Mouse (Mus musculus) layer of hippocampus, adult 11-12 months (tissue): ENCODE results near the gene Mrpl12.

Source experiments
- DNase-seq: peaks from one replicate; pipeline ENCODE4 v3.0.0; 2022; ENCODE audit warnings: low spot score

Gene Mrpl12

DNA sequence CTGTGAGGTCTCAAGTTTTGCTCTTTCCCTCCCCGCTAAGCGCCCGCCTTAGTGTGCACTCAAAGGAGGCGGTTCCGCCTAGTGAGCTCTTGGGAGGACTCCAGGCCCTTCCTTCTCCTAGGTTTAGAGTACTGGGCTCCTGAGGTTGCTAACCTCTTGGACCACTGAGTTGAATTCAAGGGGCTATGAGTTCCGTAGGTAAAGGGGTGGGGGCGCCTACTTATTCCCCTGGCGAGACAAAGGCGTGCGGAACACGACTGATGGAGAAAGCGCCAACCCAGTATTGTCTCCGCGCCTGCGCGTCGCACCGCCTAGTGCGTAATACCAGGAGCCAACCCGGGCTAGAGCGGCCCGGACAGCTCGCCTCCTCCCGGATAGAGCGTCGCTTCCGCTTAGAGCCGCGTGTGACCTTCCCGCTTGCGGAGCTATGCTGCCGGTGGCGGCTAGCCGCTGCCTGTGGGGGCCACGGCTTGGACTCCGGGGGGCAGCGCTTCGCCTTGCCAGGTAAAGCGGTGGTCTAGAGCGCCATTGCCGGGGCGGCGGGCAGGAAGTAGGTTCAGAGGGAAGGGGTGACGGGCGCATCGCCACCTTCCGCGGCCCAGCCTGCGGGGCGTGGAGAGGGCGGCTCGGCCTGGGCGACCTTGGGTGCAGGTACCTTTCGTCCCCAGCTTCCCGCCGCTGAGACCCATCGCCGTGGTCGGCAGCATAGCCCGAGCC is at the start of gene Mrpl12:
Gene Mrpl12, plus strand, starts transcription at position 349 of the 717 bp plus-strand sequence.
- peak; percentile 90 for DNase-seq

- DNase-seq, result peak; percentile 80
Measured at GRCm38 (mm10) chr11:120437152-120437856, 47.1 kb upstream of the Mrpl12 start, which contains the start of gene Nploc4. TSS of gene Nploc4 (minus strand) at chr11:120437708.

DNA sequence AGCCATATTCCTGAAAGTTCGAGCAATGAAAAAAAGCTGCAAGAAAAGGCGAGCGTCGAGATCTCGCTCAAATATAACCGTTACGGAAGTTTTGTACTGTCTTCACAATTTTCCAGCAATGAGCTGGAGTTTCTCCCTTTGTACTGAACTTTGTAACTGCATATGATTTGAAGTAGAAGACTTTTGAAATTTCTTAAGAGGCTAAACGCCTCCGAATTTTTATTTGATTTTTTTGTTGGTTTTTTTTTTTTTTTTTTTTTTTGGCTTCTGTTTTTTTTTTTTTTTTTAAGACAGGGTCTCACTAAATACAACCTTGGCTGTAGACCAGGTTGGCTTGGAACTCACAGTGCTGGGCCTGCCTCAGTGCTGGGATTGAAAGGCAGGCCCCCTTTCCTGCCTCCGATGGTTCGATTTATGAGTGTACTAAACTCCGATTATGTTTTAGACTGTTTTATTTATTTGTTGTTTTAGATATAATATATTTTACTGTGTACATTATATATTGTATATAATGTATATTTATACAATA is 46.5 kb upstream of the Mrpl12 start:
- DNase-seq, result no peak

DNA sequence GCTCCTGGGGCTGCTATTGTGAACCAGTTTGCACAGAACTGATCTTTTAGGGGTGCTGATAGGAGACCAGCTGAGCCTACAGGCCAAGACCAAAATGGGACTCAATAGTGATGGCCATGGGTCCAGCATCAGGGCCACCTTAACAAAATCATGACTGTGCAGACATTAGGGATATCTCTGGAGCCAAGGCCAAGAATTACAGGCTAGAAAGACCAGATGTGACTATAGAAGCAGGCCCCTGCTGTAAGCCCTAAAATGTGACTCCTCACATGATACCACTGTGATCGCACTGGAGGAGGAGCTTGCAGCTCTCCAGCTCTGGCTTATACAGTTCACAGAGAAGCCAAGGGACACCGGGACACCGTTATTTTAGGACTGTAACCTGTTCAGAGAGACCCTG is 42.1 kb upstream of the Mrpl12 start, which contains the start of gene Tspan10:
Gene Tspan10, plus strand, starts transcription at position 301 of the 400 bp plus-strand sequence.
- no peak for DNase-seq

GRCm38 (mm10) chr11:120442765-120443280 is 41.6 kb upstream of the Mrpl12 start:
- DNase-seq, result no peak

DNA sequence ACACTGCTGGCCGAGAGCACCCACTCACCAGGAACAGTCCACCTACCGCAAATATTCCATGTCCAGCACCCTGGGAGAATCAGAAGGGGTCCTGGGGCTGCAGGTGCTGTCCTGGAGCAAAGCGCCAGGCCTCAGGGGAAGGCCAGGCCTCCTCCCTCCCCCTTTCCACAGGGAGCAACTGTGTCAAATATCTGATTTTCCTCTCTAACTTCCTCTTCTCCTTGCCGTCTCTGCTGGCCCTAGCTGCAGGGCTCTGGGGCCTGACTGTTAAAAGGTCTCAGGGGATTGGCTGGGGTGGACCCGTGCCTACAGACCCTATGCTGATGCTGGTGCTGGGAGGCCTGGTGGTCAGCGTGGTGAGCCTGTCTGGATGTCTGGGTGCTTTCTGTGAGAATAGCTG is 40.3 kb upstream of the Mrpl12 start:
- DNase-seq, result no peak

- DNase-seq, result no peak
Measured at GRCm38 (mm10) chr11:120445475-120445874, 38.9 kb upstream of the Mrpl12 start.

GRCm38 (mm10) chr11:120447179-120447578 is 37.2 kb upstream of the Mrpl12 start:
- DNase-seq, result no peak

GRCm38 (mm10) chr11:120452246-120452645 is 32.2 kb upstream of the Mrpl12 start:
- no peak for DNase-seq

DNA sequence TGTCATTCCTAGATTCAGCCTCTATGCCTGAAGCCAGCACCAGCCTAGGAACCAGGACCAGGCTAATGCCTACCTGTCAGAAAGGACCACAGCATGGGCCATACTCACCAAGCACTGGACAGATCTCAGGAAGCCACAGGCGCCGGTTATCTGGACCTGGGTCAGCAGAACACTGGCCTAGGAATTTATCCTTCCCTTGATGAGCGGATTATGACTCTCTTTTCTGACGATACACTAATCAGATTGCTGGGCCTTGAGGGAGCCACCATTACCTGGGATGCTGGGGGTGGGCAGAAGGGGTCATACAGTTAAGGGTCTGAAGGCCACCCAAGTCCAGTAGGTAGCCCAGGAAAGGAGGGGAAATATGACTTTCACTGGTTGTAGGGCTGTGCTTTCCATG is 31.1 kb upstream of the Mrpl12 start, which contains the start of gene Pde6g:
Gene Pde6g, minus strand, starts transcription at position 195 of the 400 bp plus-strand sequence.
- no peak for DNase-seq

- no peak for DNase-seq
Measured at GRCm38 (mm10) chr11:120454965-120455364, 29.4 kb upstream of the Mrpl12 start.

GRCm38 (mm10) chr11:120455413-120455812 is 29.0 kb upstream of the Mrpl12 start:
- no peak for DNase-seq

DNA sequence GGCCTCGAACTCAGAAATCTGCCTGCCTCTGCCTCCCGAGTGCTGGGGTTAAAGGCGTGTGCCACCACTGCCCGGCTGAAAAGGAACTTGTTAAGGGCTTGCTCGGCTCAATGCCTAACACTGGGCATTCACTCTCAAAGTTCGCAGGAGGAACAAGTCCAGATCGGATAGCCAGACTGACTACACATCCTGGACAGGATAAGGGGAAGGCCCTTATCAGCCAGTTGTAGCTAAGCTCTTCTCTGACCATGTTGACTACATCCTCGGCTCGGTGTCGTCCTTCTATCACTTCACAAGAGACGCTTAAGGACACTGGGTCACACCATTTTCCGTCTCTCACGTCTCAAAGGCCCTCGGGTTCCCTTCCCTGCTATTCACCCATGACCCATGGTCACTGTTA is 27.0 kb upstream of the Mrpl12 start:
- DNase-seq, result no peak

DNA sequence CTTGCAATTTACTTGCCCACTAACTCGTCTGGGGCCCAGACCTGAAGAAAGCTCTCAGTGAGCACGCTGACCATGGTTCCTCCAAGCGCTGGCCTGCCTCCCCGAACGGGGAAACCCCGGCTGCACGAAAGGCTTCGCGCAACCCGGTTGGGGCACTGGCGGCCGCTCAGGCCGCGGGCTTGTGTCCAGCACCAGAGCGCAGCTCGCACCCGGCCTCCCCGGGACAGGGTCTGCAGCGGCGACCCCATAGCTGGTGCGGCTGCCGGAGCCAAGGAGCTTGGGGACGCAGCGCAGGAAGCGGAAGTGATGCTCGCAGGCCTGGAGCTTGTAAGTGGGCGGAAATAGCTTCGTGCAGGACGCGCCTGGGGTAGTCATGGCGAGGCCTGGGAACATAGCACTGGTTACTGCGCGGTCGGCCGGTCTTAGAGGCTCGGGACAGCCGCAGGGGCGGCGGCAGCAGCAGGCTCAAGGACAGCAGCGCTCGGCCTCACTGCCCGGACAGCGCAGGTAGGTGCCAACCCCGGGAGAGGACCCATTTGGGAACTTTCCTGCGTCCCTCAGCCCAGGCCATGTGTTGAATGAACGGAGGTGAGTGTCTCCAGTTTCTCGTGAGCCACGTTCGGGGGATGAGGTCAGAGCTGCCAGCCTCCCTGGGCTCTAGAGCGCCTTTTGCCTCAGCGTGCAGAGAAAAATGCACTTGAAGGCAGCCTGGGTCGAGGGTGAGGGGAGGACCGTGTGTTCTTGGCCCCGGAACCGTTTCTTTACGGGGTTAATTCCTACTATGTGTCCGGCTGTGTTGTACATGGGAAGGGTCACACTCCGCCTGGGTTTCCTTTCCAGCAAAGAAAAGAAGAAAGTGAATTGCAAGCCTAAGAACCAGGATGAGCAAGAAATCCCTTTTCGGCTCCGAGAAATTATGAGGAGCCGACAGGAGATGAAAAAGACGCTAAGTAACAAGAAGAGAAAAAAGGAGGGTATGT is 26.4 kb upstream of the Mrpl12 start, which contains the start of the genes Oxld1 and Ccdc137:
Gene Oxld1, minus strand, starts transcription at position 297 of the 980 bp plus-strand sequence.
Gene Ccdc137, plus strand, starts transcription at position 344 of the 980 bp plus-strand sequence.
- DNase-seq, result peak; percentile 75

DNA sequence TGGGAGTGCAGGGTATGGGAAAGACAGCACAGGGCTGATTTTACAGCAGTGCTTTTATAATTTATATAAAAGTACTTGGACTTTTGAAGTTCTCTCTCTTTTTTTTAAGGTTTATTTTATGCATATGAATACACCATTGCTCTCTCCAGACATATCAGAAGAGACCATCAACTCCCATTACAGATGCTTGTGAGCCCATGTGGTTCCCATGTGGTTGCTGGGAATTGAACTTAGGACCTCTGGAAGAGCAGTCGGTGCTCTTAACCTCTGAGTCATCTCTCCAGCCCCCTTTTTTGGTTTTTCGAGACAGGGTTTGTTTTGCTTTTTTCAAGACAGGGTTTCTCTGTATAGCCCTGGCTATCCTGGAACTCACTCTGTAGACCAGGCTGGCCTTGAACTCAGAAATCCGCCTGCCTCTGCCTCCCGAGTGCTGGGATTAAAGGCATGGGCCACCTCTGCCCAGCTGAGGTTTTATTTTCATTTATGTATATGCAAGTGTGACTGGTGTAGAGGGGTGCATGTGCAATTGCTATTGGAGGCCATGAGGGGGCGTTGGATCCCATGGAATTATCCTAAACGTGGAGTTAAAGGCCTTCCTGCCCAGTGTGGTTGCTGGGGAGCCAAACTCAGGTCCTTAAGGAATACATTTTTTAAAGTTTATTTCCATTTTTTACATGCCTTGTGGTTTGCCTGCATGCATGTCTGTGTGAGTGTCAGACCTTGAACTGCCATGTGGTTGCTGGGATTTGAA is 25.4 kb upstream of the Mrpl12 start:
- DNase-seq, result no peak

GRCm38 (mm10) chr11:120463536-120463935 is 20.9 kb upstream of the Mrpl12 start:
- DNase-seq, result no peak

GRCm38 (mm10) chr11:120464365-120464764 is 20.0 kb upstream of the Mrpl12 start:
- no peak for DNase-seq

DNA sequence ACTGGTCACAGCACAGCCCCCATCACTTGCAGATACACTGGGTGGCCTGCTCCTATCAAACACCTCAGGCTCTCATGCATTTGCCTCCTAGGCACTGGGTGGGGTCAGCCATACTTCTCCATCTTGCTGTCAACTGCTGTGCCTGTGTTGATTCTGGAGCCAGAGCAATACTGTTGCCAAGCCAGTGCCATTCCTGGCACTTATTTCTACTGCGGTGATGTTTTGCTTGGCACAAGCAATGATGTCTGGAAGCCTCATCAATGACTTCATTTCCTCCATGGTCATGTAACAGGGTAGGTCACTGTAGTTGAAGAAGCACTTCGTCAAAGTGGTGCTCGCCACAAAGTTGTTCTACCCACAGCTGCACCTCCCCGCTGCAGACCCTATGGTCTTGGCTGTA is 18.9 kb upstream of the Mrpl12 start:
- DNase-seq, result no peak

DNA sequence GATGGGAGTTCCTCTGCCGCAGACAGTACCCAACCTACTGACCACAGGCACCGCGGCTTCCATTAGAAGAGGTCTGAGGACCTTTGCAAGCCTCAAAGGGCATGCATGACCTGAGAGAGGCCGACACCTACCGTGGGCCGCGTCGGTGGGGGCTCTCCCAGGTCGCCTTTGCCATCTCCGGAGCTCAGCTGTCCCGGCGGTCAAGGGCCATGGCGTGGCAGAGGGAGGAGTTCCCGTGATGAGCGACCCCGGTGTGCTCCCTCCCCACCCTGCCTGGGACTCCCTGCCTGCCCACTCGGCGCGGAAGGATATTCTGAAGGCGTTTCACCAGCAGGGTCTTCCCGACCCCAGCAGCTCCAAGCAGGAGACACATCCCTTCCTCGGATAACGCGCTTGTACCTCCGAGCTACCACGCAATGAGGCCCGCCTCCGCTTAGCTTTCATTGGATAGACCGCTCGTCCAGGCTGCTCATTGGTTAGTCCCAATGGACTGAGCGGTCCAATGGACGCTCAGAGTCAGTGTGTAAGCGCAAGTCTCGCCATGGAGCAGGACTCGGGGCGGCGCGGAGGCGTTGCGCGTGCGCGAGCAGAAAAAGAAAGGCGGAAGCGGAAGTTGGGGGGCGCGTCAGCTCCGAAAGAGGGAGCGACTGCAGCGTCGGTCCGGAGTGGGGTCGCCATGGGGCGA is 17.2 kb upstream of the Mrpl12 start, which contains the start of gene Arl16:
Gene Arl16, minus strand, starts transcription at position 557 of the 685 bp plus-strand sequence.
- DNase-seq, result peak; percentile 94

DNA sequence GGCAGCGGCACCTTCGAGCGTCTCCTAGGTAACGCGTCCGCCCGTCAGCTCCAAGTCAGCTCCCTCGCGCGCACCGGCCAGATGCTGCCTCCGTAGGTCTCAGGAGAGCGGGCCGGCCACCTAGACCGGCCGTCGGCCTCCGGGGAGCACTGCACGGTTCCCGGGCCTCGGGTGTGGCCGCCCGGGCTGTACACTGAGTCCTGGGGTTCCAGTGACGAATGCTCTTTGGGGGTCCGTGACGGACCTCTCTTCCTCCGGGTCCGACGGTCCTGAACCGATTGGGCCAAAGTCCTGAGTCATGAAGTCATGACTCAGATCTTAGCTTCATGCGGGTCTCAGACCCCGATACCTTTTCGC is 16.7 kb upstream of the Mrpl12 start:
- no peak for DNase-seq
